In genomic region chr6:140512016-140512415, GRCm38 (mm10) we compare ENCODE assay signal across 16 mouse cellular contexts.
DNase-seq lines count a peak whose midpoint lies in the region; ATAC-seq and TF ChIP-seq lines count a peak whose summit lies in the region.
"Had no signal": no experiment of that assay in that cellular context is flagged by ENCODE, and none has a peak within 500 bp of the region (broad histone marks: within the 10 kb centered on the region; RNA-seq: fewer than 3 reads in every experiment).

No protein-coding gene starts in this region.

- no peak for DNase-seq in heart, postnatal 0 days (ENCODE audit: low spot score)
- DNase-seq in midbrain, embryonic 11.5 days (ENCODE audit: low spot score, missing footprints): no peak
- DNase-seq in Patski (ENCODE audit: low read depth, low spot score): peak; percentile 49
- no peak for DNase-seq in limb, embryonic 10.5 days (ENCODE audit: low spot score)
- no peak for DNase-seq in stomach, postnatal 0 days (ENCODE audit: low spot score)
- DNase-seq: adrenal gland, postnatal 36 days; kidney, adult 11 months; kidney, postnatal 14 days; liver, embryonic 13.5 days; spleen, adult 18-20 months; thymus, postnatal 14 days had no signal

- H3K36me3 ChIP-seq in heart, postnatal 0 days (replicated peaks; ENCODE audit: control insufficient read depth, insufficient read depth, low read length): no peaks in the 10 kb centered on the region
- H3K36me3 ChIP-seq in heart, embryonic 11.5 days (ENCODE audit: control insufficient read depth, insufficient read depth, low read length): no peaks in the 10 kb centered on the region
- H3K36me3 ChIP-seq in midbrain, embryonic 12.5 days: no peaks in the 10 kb centered on the region
- no peaks in the 10 kb centered on the region for H3K36me3 ChIP-seq in midbrain, embryonic 11.5 days (ENCODE audit: control insufficient read depth, insufficient read depth, low read length)
- H3K36me3 ChIP-seq in limb, embryonic 10.5 days: no peaks in the 10 kb centered on the region
- no peaks in the 10 kb centered on the region for H3K36me3 ChIP-seq in stomach, postnatal 0 days (ENCODE audit: control insufficient read depth, insufficient read depth, low read length)
- H3K36me3 ChIP-seq: forebrain, embryonic 12.5 days; liver, embryonic 13.5 days had no signal

- no peaks in the 10 kb centered on the region for H3K27me3 ChIP-seq in heart, postnatal 0 days (ENCODE audit: control insufficient read depth, insufficient read depth, low read length)
- H3K27me3 ChIP-seq in heart, embryonic 11.5 days (ENCODE audit: control insufficient read depth, insufficient read depth, low read length): no peaks in the 10 kb centered on the region
- H3K27me3 ChIP-seq in midbrain, embryonic 12.5 days: no peaks in the 10 kb centered on the region
- H3K27me3 ChIP-seq in midbrain, embryonic 11.5 days (ENCODE audit: control insufficient read depth, insufficient read depth, low read length): no peaks in the 10 kb centered on the region
- H3K27me3 ChIP-seq in Patski: no peaks in the 10 kb centered on the region
- H3K27me3 ChIP-seq in limb, embryonic 10.5 days (ENCODE audit: low read depth, poor library complexity, severe bottlenecking): no peaks in the 10 kb centered on the region
- H3K27me3 ChIP-seq in stomach, postnatal 0 days (ENCODE audit: control insufficient read depth, insufficient read depth, low read length): no peaks in the 10 kb centered on the region
- H3K27me3 ChIP-seq: CH12.LX; forebrain, embryonic 12.5 days; liver, embryonic 13.5 days had no signal

- H3K9me3 ChIP-seq in heart, postnatal 0 days (replicated peaks; ENCODE audit: control insufficient read depth, low read length): no peaks in the 10 kb centered on the region
- H3K9me3 ChIP-seq in heart, embryonic 11.5 days (replicated peaks; ENCODE audit: control insufficient read depth, low read length): no peaks in the 10 kb centered on the region
- no peaks in the 10 kb centered on the region for H3K9me3 ChIP-seq in midbrain, embryonic 12.5 days
- no peaks in the 10 kb centered on the region for H3K9me3 ChIP-seq in midbrain, embryonic 11.5 days (ENCODE audit: control insufficient read depth, low read length)
- H3K9me3 ChIP-seq in limb, embryonic 10.5 days (replicated peaks): no peaks in the 10 kb centered on the region
- no peaks in the 10 kb centered on the region for H3K9me3 ChIP-seq in stomach, postnatal 0 days (ENCODE audit: control insufficient read depth, low read length)
- H3K9me3 ChIP-seq: forebrain, embryonic 12.5 days; liver, embryonic 13.5 days had no signal

- ATAC-seq in heart, postnatal 0 days (ENCODE audit: insufficient read depth, low read depth): no peak
- ATAC-seq in heart, embryonic 11.5 days (replicated peaks; ENCODE audit: insufficient number of reproducible peaks, low FRiP score, low TSS enrichment): no peak
- ATAC-seq in midbrain, embryonic 12.5 days (ENCODE audit: low FRiP score, low read depth): no peak
- no peak for ATAC-seq in midbrain, embryonic 11.5 days (ENCODE audit: low FRiP score)
- ATAC-seq in Patski: peak; percentile 52
- no peak for ATAC-seq in stomach, postnatal 0 days (ENCODE audit: low FRiP score, low TSS enrichment)
- ATAC-seq in megakaryocyte progenitor cell, adult 5-6 weeks (replicated peaks; ENCODE audit: poor library complexity): no peak

- TF ChIP-seq EP300 in heart, postnatal 0 days (IDR thresholded peaks at IDR 0.05; ENCODE audit: low read depth): no peak
- no peak for TF ChIP-seq EP300 in stomach, postnatal 0 days (optimal IDR thresholded peaks at IDR 0.05)

- no peak overlapping the region for H3K9ac ChIP-seq in heart, postnatal 0 days (replicated peaks; ENCODE audit: low read depth, low read length)
- H3K9ac ChIP-seq in heart, embryonic 11.5 days (ENCODE audit: low read depth, low read length): no peak overlapping the region
- no peak overlapping the region for H3K9ac ChIP-seq in midbrain, embryonic 12.5 days (replicated peaks)
- no peak overlapping the region for H3K9ac ChIP-seq in midbrain, embryonic 11.5 days (ENCODE audit: low read length)
- H3K9ac ChIP-seq in stomach, postnatal 0 days (ENCODE audit: low read length): no peak overlapping the region
- H3K9ac ChIP-seq: forebrain, embryonic 12.5 days; liver, embryonic 13.5 days had no signal

- no peak overlapping the region for H3K4me3 ChIP-seq in heart, postnatal 0 days (ENCODE audit: low read depth, low read length)
- no peak overlapping the region for H3K4me3 ChIP-seq in heart, embryonic 11.5 days (ENCODE audit: low read depth, low read length)
- H3K4me3 ChIP-seq in midbrain, embryonic 12.5 days: no peak overlapping the region
- no peak overlapping the region for H3K4me3 ChIP-seq in midbrain, embryonic 11.5 days (ENCODE audit: low read depth, low read length)
- no peak overlapping the region for H3K4me3 ChIP-seq in limb, embryonic 10.5 days
- H3K4me3 ChIP-seq in stomach, postnatal 0 days (ENCODE audit: low read depth, low read length): no peak overlapping the region
- H3K4me3 ChIP-seq: forebrain, embryonic 12.5 days; liver, embryonic 13.5 days had no signal

- in situ Hi-C loops in Patski (cut with MboI; ENCODE audit: low pct_unique_long_range_greater_than_20kb): no loop called here

- H3K4me2 ChIP-seq in heart, postnatal 0 days (ENCODE audit: low read depth, low read length): no peak overlapping the region
- H3K4me2 ChIP-seq in heart, embryonic 11.5 days: no peak overlapping the region
- no peak overlapping the region for H3K4me2 ChIP-seq in midbrain, embryonic 12.5 days (replicated peaks)
- no peak overlapping the region for H3K4me2 ChIP-seq in midbrain, embryonic 11.5 days
- H3K4me2 ChIP-seq in stomach, postnatal 0 days (replicated peaks; ENCODE audit: low read depth): no peak overlapping the region
- H3K4me2 ChIP-seq: forebrain, embryonic 12.5 days; liver, embryonic 13.5 days had no signal

- H3K4me1 ChIP-seq in heart, postnatal 0 days (ENCODE audit: control insufficient read depth, insufficient read depth): peaks cover 24% of the 10 kb centered on the region
- peaks cover 17% of the 10 kb centered on the region for H3K4me1 ChIP-seq in heart, embryonic 11.5 days (ENCODE audit: control insufficient read depth, insufficient read depth, low read length)
- peaks cover 38% of the 10 kb centered on the region for H3K4me1 ChIP-seq in midbrain, embryonic 12.5 days
- peaks cover 12% of the 10 kb centered on the region for H3K4me1 ChIP-seq in midbrain, embryonic 11.5 days (ENCODE audit: control insufficient read depth, insufficient read depth, low read length)
- H3K4me1 ChIP-seq in limb, embryonic 10.5 days: peaks cover 74% of the 10 kb centered on the region
- peaks cover 2% of the 10 kb centered on the region; the same call in 1 of the 2 replicates for H3K4me1 ChIP-seq in stomach, postnatal 0 days (replicated peaks; ENCODE audit: control insufficient read depth, insufficient read depth)

- WGBS in heart, postnatal 0 days: 71% methylated on average over 1 of the region's 1 CpGs
- WGBS in heart, embryonic 11.5 days (ENCODE audit: insufficient replicate concordance): 81% methylated on average over 1 of the region's 1 CpGs
- 65% methylated on average over 1 of the region's 1 CpGs for WGBS in midbrain, embryonic 12.5 days
- WGBS in midbrain, embryonic 11.5 days: 80% methylated on average over 1 of the region's 1 CpGs
- WGBS in limb, embryonic 10.5 days: 85% methylated on average over 1 of the region's 1 CpGs
- 53% methylated on average over 1 of the region's 1 CpGs for WGBS in stomach, postnatal 0 days

- TF ChIP-seq CTCF in heart, postnatal 0 days (IDR thresholded peaks at IDR 0.05; ENCODE audit: low read depth): no peak
- TF ChIP-seq CTCF in Patski (IDR thresholded peaks at IDR 0.05): no peak
- TF ChIP-seq CTCF in stomach, postnatal 0 days (IDR thresholded peaks at IDR 0.05; ENCODE audit: low read depth): no peak

- POLR2A ChIA-PET in Patski (lab: Charles Lee): no interaction called here

- 0 out of 2 replicates have a peak overlapping the region, but pooled peaks have one; percentile 3 for H3K27ac ChIP-seq in heart, postnatal 0 days (ENCODE audit: low read depth)
- no peak overlapping the region for H3K27ac ChIP-seq in heart, embryonic 11.5 days (ENCODE audit: low read depth, low read length)
- H3K27ac ChIP-seq in midbrain, embryonic 12.5 days (replicated peaks): 0 out of 2 replicates have a peak overlapping the region, but pooled peaks have one; percentile 16
- no peak overlapping the region for H3K27ac ChIP-seq in midbrain, embryonic 11.5 days (ENCODE audit: low read depth, low read length)
- H3K27ac ChIP-seq in limb, embryonic 10.5 days: peak overlapping the region; percentile 39; the same call in 1 of the 2 replicates
- no peak overlapping the region for H3K27ac ChIP-seq in stomach, postnatal 0 days (replicated peaks)
- H3K27ac ChIP-seq: forebrain, embryonic 12.5 days; liver, embryonic 13.5 days had no signal

- CTCF ChIA-PET in Patski (lab: Charles Lee): interaction anchor here (0.9 to 2.2 kb wide), 3 partner anchors 11 to 35 kb away, joined by 3 to 8 read pairs (median 3); no protein-coding TSS in a partner anchor

Comparison
In these comparisons a context has a peak if more than half of its experiments do, and no peak if none do; other contexts are left out.
1. H3K27ac ChIP-seq: peak in heart, postnatal 0 days (single experiment), midbrain, embryonic 12.5 days (single experiment) and limb, embryonic 10.5 days (single experiment); none in heart, embryonic 11.5 days (single experiment), midbrain, embryonic 11.5 days (single experiment) and stomach, postnatal 0 days (single experiment).